Mouse (Mus musculus): ENCODE results near the gene Apopt1.

Gene Apopt1

GRCm38 (mm10) chr12:111713004-111713651 lies at the start of gene Apopt1, which contains the start of gene Bag5:
TSS of gene Apopt1 (plus strand) at chr12:111713261.
TSS of gene Bag5 (minus strand) at chr12:111713257.
- peak; percentile 91 for DNase-seq (ENCODE audit: low read depth, low spot score)

- peak; percentile 69 for DNase-seq (ENCODE audit: low read depth, low spot score)
These were observed 48.9 kb upstream of the Apopt1 start for GRCm38 (mm10) chr12:111664144-111664634.

GRCm38 (mm10) chr12:111665041-111665880 lies 47.8 kb upstream of the Apopt1 start:
- DNase-seq (ENCODE audit: low read depth, low spot score) = no peak

GRCm38 (mm10) chr12:111666380-111666779 lies 46.7 kb upstream of the Apopt1 start:
- DNase-seq (ENCODE audit: low read depth, low spot score) = no peak

GRCm38 (mm10) chr12:111667421-111667820 lies 45.6 kb upstream of the Apopt1 start:
- DNase-seq (ENCODE audit: low read depth, low spot score) = no peak

- peak; percentile 94 for DNase-seq (ENCODE audit: low read depth, low spot score)
These were observed 44.6 kb upstream of the Apopt1 start for GRCm38 (mm10) chr12:111668457-111668912.

GRCm38 (mm10) chr12:111669000-111669788 lies 43.9 kb upstream of the Apopt1 start:
- no peak for DNase-seq (ENCODE audit: low read depth, low spot score)

GRCm38 (mm10) chr12:111669961-111670360 lies 43.1 kb upstream of the Apopt1 start:
- no peak for DNase-seq (ENCODE audit: low read depth, low spot score)

GRCm38 (mm10) chr12:111670371-111670971 lies 42.6 kb upstream of the Apopt1 start:
- DNase-seq (ENCODE audit: low read depth, low spot score) = no peak

- DNase-seq (ENCODE audit: low read depth, low spot score) = no peak
These were observed 42.1 kb upstream of the Apopt1 start for GRCm38 (mm10) chr12:111670976-111671375.

- no peak for DNase-seq (ENCODE audit: low read depth, low spot score)
These were observed 41.6 kb upstream of the Apopt1 start for GRCm38 (mm10) chr12:111671431-111671902.

- peak; percentile 85 for DNase-seq (ENCODE audit: low read depth, low spot score)
These were observed 40.9 kb upstream of the Apopt1 start, which contains the start of gene Ckb for GRCm38 (mm10) chr12:111672176-111672575. TSS of gene Ckb (minus strand) at chr12:111672338.

GRCm38 (mm10) chr12:111672581-111672980 lies 40.5 kb upstream of the Apopt1 start:
- DNase-seq (ENCODE audit: low read depth, low spot score) = no peak

- no peak for DNase-seq (ENCODE audit: low read depth, low spot score)
These were observed 38.1 kb upstream of the Apopt1 start for GRCm38 (mm10) chr12:111674850-111675486.

- no peak for DNase-seq (ENCODE audit: low read depth, low spot score)
These were observed 37.1 kb upstream of the Apopt1 start for GRCm38 (mm10) chr12:111675797-111676580.

GRCm38 (mm10) chr12:111677421-111677820 lies 35.6 kb upstream of the Apopt1 start:
- DNase-seq (ENCODE audit: low read depth, low spot score) = no peak

GRCm38 (mm10) chr12:111677882-111678669 lies 35.0 kb upstream of the Apopt1 start, which contains the start of gene Trmt61a:
TSS of gene Trmt61a (plus strand) at chr12:111678105.
- DNase-seq (ENCODE audit: low read depth, low spot score) = peak; percentile 93

- DNase-seq (ENCODE audit: low read depth, low spot score) = no peak
These were observed 34.5 kb upstream of the Apopt1 start for GRCm38 (mm10) chr12:111678670-111678933.

GRCm38 (mm10) chr12:111678997-111679396 lies 34.1 kb upstream of the Apopt1 start:
- no peak for DNase-seq (ENCODE audit: low read depth, low spot score)

Measured in retina, postnatal 7 days (tissue).